Mouse (Mus musculus) spleen, adult 2 months (tissue): ENCODE measurements around the gene Tspan11.

Experiments used
- CTCF ChIP-seq: fragments of 200-500 bp; IDR thresholded peaks from 2 replicates; pipeline ENCODE4 v1.5.1; 2011; ENCODE audit warnings: mild to moderate bottlenecking, inconsistent platforms; ENCODE audit not compliant: insufficient read depth, insufficient read length, insufficient replicate concordance; ENCODE audit errors: extremely low read depth
- POLR2A ChIP-seq: fragments of 200-500 bp; IDR thresholded peaks from 2 replicates; pipeline ENCODE4 v1.6.1; 2011; ENCODE audit warnings: low read depth, low read length, inconsistent platforms

GRCm38 (mm10) chr6:128002667-128003066 lies 115.3 kb downstream of the Tspan11 start:
- TF ChIP-seq CTCF (no peak), POLR2A (no peak)
